Mouse (Mus musculus): ENCODE measurements around the gene Sfmbt2. TPM values are rescaled to one million over a fixed set of nuclear protein-coding genes. Genes with fewer than 3 reads are reported as not detected.

Gene Sfmbt2
- polyA plus RNA-seq, 1 experiment: 3.1 TPM

GRCm38 (mm10) chr2:10348036-10348435, 22.3 kb upstream of the Sfmbt2 start:
- no peak for TF ChIP-seq CTCF (IDR thresholded peaks at IDR 0.05; ENCODE audit: borderline replicate concordance, insufficient read depth, low read length)
- no peak for TF ChIP-seq POLR2A (IDR thresholded peaks at IDR 0.05; ENCODE audit: low read depth, low read length)

GRCm38 (mm10) chr2:10350266-10350810, 20.0 kb upstream of the Sfmbt2 start:
- no peak for TF ChIP-seq POLR2A (IDR thresholded peaks at IDR 0.05; ENCODE audit: low read depth, low read length)
- TF ChIP-seq CTCF (IDR thresholded peaks at IDR 0.05; ENCODE audit: borderline replicate concordance, insufficient read depth, low read length): no peak

More at GRCm38 (mm10) chr2:10348036-10348435, 22.3 kb upstream of the Sfmbt2 start:
- Histone ChIP-seq H3K27ac (ENCODE audit: insufficient read depth, low read length) (no peak overlapping the region), H3K4me3 (ENCODE audit: insufficient read depth, low read length) (no peak overlapping the region), H3K4me1 (ENCODE audit: control insufficient read depth, insufficient read depth, low read length) (no peaks in the 10 kb centered on the region)

DNA sequence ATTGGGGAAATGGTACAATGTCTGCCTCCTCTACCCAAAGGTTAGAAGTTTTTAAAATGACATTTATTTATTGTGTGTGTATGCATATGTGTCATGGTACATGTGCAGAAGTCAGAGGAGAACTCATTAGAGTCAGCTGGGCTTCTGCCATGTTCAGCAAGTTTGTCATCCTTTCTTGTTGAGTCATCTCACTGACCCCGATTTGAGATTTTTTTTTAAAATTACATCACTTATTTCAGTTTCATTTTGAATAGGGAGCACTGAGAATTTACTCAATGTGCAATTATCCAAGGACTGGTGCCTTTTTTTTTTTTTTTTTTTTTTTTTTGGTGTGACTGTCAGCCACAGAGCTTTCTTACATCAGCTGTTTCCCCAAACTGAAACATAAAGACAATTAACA, 19.2 kb upstream of the Sfmbt2 start:
- H3K4me3 ChIP-seq (ENCODE audit: insufficient read depth, low read length): no peak overlapping the region
- no peaks in the 10 kb centered on the region for H3K4me1 ChIP-seq (ENCODE audit: control insufficient read depth, insufficient read depth, low read length)
- TF ChIP-seq POLR2A (IDR thresholded peaks at IDR 0.05; ENCODE audit: low read depth, low read length) (no peak), CTCF (IDR thresholded peaks at IDR 0.05; ENCODE audit: borderline replicate concordance, insufficient read depth, low read length) (no peak)
- no peak overlapping the region for H3K27ac ChIP-seq (ENCODE audit: insufficient read depth, low read length)

More at GRCm38 (mm10) chr2:10350266-10350810, 20.0 kb upstream of the Sfmbt2 start:
- Histone ChIP-seq H3K4me1 (ENCODE audit: control insufficient read depth, insufficient read depth, low read length) (no peaks in the 10 kb centered on the region), H3K4me3 (ENCODE audit: insufficient read depth, low read length) (no peak overlapping the region), H3K27ac (ENCODE audit: insufficient read depth, low read length) (no peak overlapping the region)

GRCm38 (mm10) chr2:10352887-10353286, 17.4 kb upstream of the Sfmbt2 start:
- TF ChIP-seq POLR2A (IDR thresholded peaks at IDR 0.05; ENCODE audit: low read depth, low read length): no peak
- no peak for TF ChIP-seq CTCF (IDR thresholded peaks at IDR 0.05; ENCODE audit: borderline replicate concordance, insufficient read depth, low read length)
- Histone ChIP-seq H3K4me3 (ENCODE audit: insufficient read depth, low read length) (no peak overlapping the region), H3K4me1 (ENCODE audit: control insufficient read depth, insufficient read depth, low read length) (no peaks in the 10 kb centered on the region), H3K27ac (ENCODE audit: insufficient read depth, low read length) (no peak overlapping the region)

DNA sequence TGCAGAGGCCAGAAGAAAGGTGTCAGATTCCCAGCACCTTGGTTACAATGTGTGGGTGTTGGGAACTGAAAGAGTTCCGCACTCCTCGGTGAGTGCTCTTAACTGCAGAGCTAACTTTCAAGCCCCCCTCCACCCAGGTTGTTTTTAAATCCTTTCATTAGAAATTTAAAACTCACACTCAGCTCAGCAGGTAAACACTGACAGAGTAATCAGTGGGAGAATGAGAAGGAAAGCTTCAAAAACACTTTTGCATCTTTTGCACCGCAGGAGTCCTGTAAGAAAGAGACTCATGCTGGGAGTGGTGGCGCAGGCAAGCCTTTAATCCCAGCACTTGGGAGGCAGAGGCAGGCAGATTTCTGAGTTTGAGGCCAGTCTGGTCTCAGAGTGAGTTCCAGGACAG, 16.4 kb upstream of the Sfmbt2 start:
- TF ChIP-seq POLR2A (IDR thresholded peaks at IDR 0.05; ENCODE audit: low read depth, low read length): no peak
- TF ChIP-seq CTCF (IDR thresholded peaks at IDR 0.05; ENCODE audit: borderline replicate concordance, insufficient read depth, low read length): no peak
- H3K4me3 ChIP-seq (ENCODE audit: insufficient read depth, low read length): no peak overlapping the region
- H3K27ac ChIP-seq (ENCODE audit: insufficient read depth, low read length): no peak overlapping the region

GRCm38 (mm10) chr2:10359861-10360260, 10.4 kb upstream of the Sfmbt2 start:
- TF ChIP-seq CTCF (IDR thresholded peaks at IDR 0.05; ENCODE audit: borderline replicate concordance, insufficient read depth, low read length): no peak
- TF ChIP-seq POLR2A (IDR thresholded peaks at IDR 0.05; ENCODE audit: low read depth, low read length): no peak

More for the DNA sequence above, 16.4 kb upstream of the Sfmbt2 start:
- no peaks in the 10 kb centered on the region for H3K4me1 ChIP-seq (ENCODE audit: control insufficient read depth, insufficient read depth, low read length)

GRCm38 (mm10) chr2:10365081-10365480, 5.2 kb upstream of the Sfmbt2 start:
- no peaks in the 10 kb centered on the region for H3K4me1 ChIP-seq (ENCODE audit: control insufficient read depth, insufficient read depth, low read length)
- TF ChIP-seq POLR2A (IDR thresholded peaks at IDR 0.05; ENCODE audit: low read depth, low read length) (no peak), CTCF (IDR thresholded peaks at IDR 0.05; ENCODE audit: borderline replicate concordance, insufficient read depth, low read length) (no peak)
- no peak overlapping the region for H3K4me3 ChIP-seq (ENCODE audit: insufficient read depth, low read length)
- H3K27ac ChIP-seq (ENCODE audit: insufficient read depth, low read length): no peak overlapping the region

More at GRCm38 (mm10) chr2:10359861-10360260, 10.4 kb upstream of the Sfmbt2 start:
- Histone ChIP-seq H3K4me1 (ENCODE audit: control insufficient read depth, insufficient read depth, low read length) (no peaks in the 10 kb centered on the region), H3K27ac (ENCODE audit: insufficient read depth, low read length) (no peak overlapping the region), H3K4me3 (ENCODE audit: insufficient read depth, low read length) (no peak overlapping the region)

DNA sequence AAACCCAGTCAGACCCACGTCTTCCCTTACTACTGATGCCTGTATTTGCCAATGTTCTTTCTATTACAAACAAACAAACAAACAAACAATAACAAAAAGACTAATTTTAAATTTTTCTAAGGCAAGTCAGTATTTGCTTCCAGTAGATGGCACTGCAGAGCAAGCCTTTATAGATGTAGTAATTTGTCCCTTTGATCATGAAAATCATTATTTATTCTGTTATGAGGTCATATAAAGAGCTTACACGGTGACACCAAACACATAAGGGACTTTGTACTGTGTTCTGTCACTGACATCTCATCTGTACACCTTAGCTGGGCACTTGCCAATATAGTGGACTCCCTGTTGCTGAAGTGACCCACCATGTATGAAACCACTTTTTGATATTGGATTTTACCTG, 4.0 kb upstream of the Sfmbt2 start:
- Histone ChIP-seq H3K27ac (ENCODE audit: insufficient read depth, low read length) (no peak overlapping the region), H3K4me1 (ENCODE audit: control insufficient read depth, insufficient read depth, low read length) (no peaks in the 10 kb centered on the region), H3K4me3 (ENCODE audit: insufficient read depth, low read length) (no peak overlapping the region)
- TF ChIP-seq POLR2A (IDR thresholded peaks at IDR 0.05; ENCODE audit: low read depth, low read length) (no peak), CTCF (IDR thresholded peaks at IDR 0.05; ENCODE audit: borderline replicate concordance, insufficient read depth, low read length) (no peak)

DNA sequence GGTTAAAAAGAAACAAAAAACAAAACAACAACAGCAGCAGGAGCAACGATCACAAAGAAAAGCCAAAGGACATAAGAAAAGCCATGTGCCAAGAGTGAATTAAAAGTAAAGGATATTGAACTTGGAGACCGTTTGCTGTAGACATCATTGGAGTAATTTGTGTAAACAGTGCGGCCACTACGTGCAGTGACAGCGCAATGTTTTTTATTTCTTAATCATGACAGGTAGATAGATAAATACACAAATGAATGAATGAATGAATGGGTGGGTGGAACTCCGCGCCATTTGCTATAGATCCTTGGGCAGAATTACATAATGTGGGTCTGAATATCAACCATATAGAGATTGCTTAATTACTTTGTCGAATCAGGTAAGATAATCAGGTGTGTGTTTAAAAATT, 634 bp upstream of the Sfmbt2 start:
- TF ChIP-seq CTCF (IDR thresholded peaks at IDR 0.05; ENCODE audit: borderline replicate concordance, insufficient read depth, low read length) (no peak), POLR2A (IDR thresholded peaks at IDR 0.05; ENCODE audit: low read depth, low read length) (no peak)
- no peak overlapping the region for H3K27ac ChIP-seq (ENCODE audit: insufficient read depth, low read length)
- H3K4me1 ChIP-seq (ENCODE audit: control insufficient read depth, insufficient read depth, low read length): no peaks in the 10 kb centered on the region
- no peak overlapping the region for H3K4me3 ChIP-seq (ENCODE audit: insufficient read depth, low read length)

- TF ChIP-seq CTCF (IDR thresholded peaks at IDR 0.05; ENCODE audit: borderline replicate concordance, insufficient read depth, low read length) (no peak), POLR2A (IDR thresholded peaks at IDR 0.05; ENCODE audit: low read depth, low read length) (no peak)
- Histone ChIP-seq H3K4me3 (ENCODE audit: insufficient read depth, low read length) (no peak overlapping the region), H3K4me1 (ENCODE audit: control insufficient read depth, insufficient read depth, low read length) (no peaks in the 10 kb centered on the region), H3K27ac (ENCODE audit: insufficient read depth, low read length) (no peak overlapping the region)
Observed at GRCm38 (mm10) chr2:10370687-10371458, 563 bp downstream of the Sfmbt2 start.
